Mouse (Mus musculus) limb, embryonic 14.5 days (tissue): ENCODE measurements around the gene Cenpb. TPM values are rescaled to one million over a fixed set of nuclear protein-coding genes. Genes with fewer than 3 reads are reported as not detected.

ENCODE experiments used
- ATAC-seq: fragments of 200-750 bp; cut with Nextera tagmentation; 2 replicates; pipeline ENCODE4 v1.8.0; 2017; ENCODE audit warnings: low read depth, moderate number of reproducible peaks, moderate TSS enrichment; ENCODE audit not compliant: low FRiP score
- DNase-seq: peaks from one replicate; pipeline ENCODE4 v3.0.0-alpha.2; 2015; ENCODE audit warnings: low spot score
- H3K27ac ChIP-seq: fragments of 300-500 bp; sonication (generic); replicated peaks from 2 replicates; pipeline ENCODE4 v1.5.1; 2014; ENCODE audit warnings: low read depth, mild to moderate bottlenecking, low read length, moderate library complexity, mixed read lengths
- H3K27me3 ChIP-seq: fragments of 300-500 bp; sonication (generic); 2 replicates; pipeline ENCODE4 v1.6.1; 2014; ENCODE audit warnings: low read length, mixed read lengths; ENCODE audit not compliant: control insufficient read depth, insufficient read depth
- H3K36me3 ChIP-seq: fragments of 300-500 bp; sonication (generic); 2 replicates; pipeline ENCODE4 v1.6.1; 2014; ENCODE audit warnings: mild to moderate bottlenecking, low read length, moderate library complexity, mixed read lengths; ENCODE audit not compliant: control insufficient read depth, insufficient read depth
- H3K4me1 ChIP-seq: fragments of 300-500 bp; sonication (generic); 2 replicates; pipeline ENCODE4 v1.6.1; 2014; ENCODE audit warnings: antibody characterized with exemption, low read length, mixed read lengths; ENCODE audit not compliant: control insufficient read depth, insufficient read depth
- H3K4me2 ChIP-seq: fragments of 300-500 bp; sonication (generic); replicated peaks from 2 replicates; pipeline ENCODE4 v1.6.1; 2014; ENCODE audit warnings: low read depth, mild to moderate bottlenecking, low read length, moderate library complexity; ENCODE audit not compliant: severe bottlenecking
- H3K4me3 ChIP-seq: fragments of 300-500 bp; sonication (generic); replicated peaks from 2 replicates; pipeline ENCODE4 v1.5.1; 2014; ENCODE audit warnings: low read length
- H3K9ac ChIP-seq: fragments of 300-500 bp; sonication (generic); 2 replicates; pipeline ENCODE4 v1.6.1; 2014; ENCODE audit warnings: mild to moderate bottlenecking, low read depth, low read length, moderate library complexity; ENCODE audit not compliant: severe bottlenecking
- H3K9me3 ChIP-seq: fragments of 300-500 bp; sonication (generic); 2 replicates; pipeline ENCODE4 v1.6.1; 2016; ENCODE audit warnings: low read length; ENCODE audit not compliant: control insufficient read depth
- POLR2A ChIP-seq: fragments of 200-500 bp; IDR thresholded peaks from 2 replicates; pipeline ENCODE4 v1.8.0; 2012; ENCODE audit warnings: inconsistent platforms, mild to moderate bottlenecking, moderate library complexity, borderline replicate concordance; ENCODE audit not compliant: insufficient read depth, insufficient read length; ENCODE audit errors: extremely low read depth
- WGBS: fragments of 180-500 bp; shearing (Covaris S2); extraction: QIAGEN DNeasy Blood & Tissue Kit; methylation state at CpG from one replicate; pipeline ENCODE4 v1.1.7; 2014; 5-methylcytosine and 5-hydroxymethylcytosine counted together
- polyA plus RNA-seq, 2 experiments: library from polyadenylated mRNA; depleted of rRNA in 1 of 2; stranded (reverse) in 1 of 2; unstranded in 1 of 2; fragments of >200 nt; fragmentation: Nextera tagmentation in 1 of 2; extraction: Ambion mirVana in 1 of 2; gene quantifications; 2 replicates each; pipeline versions ENCODE4 v1.2.1 to v1.2.3; 2012 to 2014

Gene Cenpb
- polyA plus RNA-seq, 2 experiments, result 9.2 to 48.3 TPM

DNA sequence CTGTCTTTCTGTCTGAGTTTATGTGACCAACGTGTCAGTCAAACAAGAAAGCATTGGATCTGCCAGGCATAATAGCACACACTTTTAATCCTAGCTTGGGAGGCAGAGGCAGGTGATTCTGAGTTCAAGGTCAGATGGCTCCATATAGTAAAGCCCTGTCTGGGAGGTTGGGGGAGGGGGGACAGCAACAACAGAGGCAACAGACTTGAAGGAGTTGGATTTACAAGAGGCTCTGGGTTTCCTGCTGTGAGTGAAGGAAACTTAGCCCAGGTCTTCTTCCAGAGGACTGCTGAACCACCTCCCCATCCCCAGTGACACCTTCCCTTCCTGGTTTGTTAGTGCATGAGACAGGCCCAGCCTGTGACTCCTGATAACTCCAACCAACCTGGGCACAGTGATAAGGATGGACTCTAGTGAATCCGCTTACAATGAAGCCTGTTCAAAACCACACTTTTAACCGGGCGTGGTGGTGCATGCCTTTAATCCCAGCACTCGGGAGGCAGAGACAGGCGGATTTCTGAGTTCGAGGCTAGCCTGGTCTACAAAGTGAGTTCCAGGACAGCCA is 27.6 kb downstream of the Cenpb start:
- 94% methylated on average over 7 of the region's 7 CpGs for WGBS
- H3K4me2 ChIP-seq, result no peak overlapping the region
- no peaks in the 10 kb centered on the region for H3K9me3 ChIP-seq
- H3K27ac ChIP-seq, result no peak overlapping the region
- no peak overlapping the region for H3K4me3 ChIP-seq
- TF ChIP-seq POLR2A, result no peak
- H3K9ac ChIP-seq, result no peak overlapping the region
- H3K36me3 ChIP-seq, result peaks cover 50% of the 10 kb centered on the region
- DNase-seq (no peak), ATAC-seq (no peak)
- no peaks in the 10 kb centered on the region for H3K27me3 ChIP-seq
- no peaks in the 10 kb centered on the region for H3K4me1 ChIP-seq

DNA sequence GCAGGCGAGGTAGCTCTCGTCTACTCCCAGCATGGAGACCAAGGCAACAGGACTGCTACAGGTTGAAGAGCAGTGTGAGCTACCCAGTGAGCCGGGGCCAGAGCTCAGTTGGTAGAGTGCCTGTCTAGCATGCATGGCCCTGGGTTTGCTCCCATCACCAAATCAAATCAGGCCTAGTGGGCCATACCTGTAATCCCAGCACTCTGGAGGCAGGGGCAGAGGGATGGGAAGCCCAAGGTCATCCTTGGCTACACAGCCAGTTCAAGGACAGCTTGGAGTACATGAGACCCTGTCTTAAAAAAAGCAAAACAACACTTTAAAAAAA is 30.7 kb downstream of the Cenpb start:
- Histone ChIP-seq H3K27me3 (no peaks in the 10 kb centered on the region), H3K9ac (no peak overlapping the region), H3K4me3 (no peak overlapping the region), H3K4me1 (no peaks in the 10 kb centered on the region), H3K36me3 (peaks cover 79% of the 10 kb centered on the region), H3K4me2 (no peak overlapping the region), H3K9me3 (no peaks in the 10 kb centered on the region), H3K27ac (no peak overlapping the region)
- no peak for TF ChIP-seq POLR2A
- ATAC-seq, result no peak
- DNase-seq, result no peak
- 93% methylated on average over 3 of the region's 3 CpGs for WGBS

DNA sequence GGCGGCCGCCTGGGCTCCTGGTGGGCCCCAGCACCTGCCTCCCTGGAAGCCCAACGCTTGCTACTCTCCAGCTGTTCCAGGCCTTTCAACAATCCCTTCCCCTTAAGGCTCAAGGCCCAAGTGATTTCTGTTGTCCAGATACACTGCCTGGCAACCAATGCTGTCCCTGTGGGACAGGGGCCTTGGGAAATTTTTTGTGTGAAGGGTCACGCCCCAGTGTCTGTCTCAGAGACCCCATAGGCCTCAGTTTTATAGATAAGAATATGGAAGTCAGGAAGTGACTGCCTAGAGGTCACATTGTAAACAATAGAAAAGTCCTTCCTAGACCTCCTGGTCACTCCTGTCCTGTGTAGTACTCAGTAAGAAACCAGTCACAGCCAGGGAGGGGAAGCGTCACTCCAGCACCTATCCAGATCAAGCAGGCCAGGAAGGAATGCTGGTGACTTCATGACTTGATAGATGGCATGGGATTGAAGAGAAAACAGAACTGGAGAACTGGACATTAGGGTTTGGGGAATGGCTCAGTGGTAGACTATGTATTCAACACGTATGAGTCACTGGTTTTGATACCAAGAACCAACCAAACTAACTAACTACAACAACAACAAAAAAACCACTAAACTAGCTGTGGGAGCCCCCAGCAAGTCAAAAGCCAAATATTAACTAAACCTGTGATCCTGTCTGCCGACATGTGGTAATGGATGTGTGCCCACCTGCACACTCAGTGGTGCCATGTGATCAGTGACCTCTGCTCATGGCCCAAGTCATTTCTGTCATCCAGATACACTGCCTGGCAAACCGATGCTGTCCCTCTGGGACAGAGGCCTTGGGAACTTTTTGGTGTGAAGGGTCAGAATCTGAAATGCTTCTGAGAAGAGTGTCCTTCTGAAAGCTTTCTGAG is 31.3 kb downstream of the Cenpb start:
- 84% methylated on average over 6 of the region's 8 CpGs for WGBS
- Histone ChIP-seq H3K4me3 (no peak overlapping the region), H3K27ac (no peak overlapping the region), H3K9ac (no peak overlapping the region), H3K4me1 (no peaks in the 10 kb centered on the region), H3K4me2 (no peak overlapping the region), H3K36me3 (peaks cover 83% of the 10 kb centered on the region), H3K27me3 (no peaks in the 10 kb centered on the region), H3K9me3 (no peaks in the 10 kb centered on the region)
- DNase-seq, result no peak
- no peak for ATAC-seq
- no peak for TF ChIP-seq POLR2A

DNA sequence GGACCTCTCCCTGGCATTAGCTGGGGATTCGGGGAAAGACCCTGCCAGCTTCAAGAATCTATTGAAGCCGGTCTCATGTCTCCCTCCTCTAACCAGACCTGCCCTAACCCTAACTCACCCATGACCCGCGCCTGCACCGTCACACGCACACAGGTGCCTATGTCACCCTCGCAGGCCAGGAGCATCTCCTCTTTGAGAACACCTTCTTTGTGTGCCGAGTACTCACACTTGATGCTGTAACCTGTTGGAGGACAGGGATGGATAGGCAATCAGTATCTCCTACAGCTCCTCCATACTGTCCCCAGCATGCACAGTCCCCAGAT is 32.9 kb downstream of the Cenpb start:
- Histone ChIP-seq H3K4me3 (no peak overlapping the region), H3K27me3 (no peaks in the 10 kb centered on the region), H3K4me1 (no peaks in the 10 kb centered on the region), H3K36me3 (peaks cover 86% of the 10 kb centered on the region), H3K4me2 (no peak overlapping the region), H3K27ac (no peak overlapping the region), H3K9ac (no peak overlapping the region), H3K9me3 (no peaks in the 10 kb centered on the region)
- no peak for TF ChIP-seq POLR2A
- DNase-seq (no peak), ATAC-seq (no peak)
- WGBS, result 90% methylated on average over 8 of the region's 8 CpGs

DNA sequence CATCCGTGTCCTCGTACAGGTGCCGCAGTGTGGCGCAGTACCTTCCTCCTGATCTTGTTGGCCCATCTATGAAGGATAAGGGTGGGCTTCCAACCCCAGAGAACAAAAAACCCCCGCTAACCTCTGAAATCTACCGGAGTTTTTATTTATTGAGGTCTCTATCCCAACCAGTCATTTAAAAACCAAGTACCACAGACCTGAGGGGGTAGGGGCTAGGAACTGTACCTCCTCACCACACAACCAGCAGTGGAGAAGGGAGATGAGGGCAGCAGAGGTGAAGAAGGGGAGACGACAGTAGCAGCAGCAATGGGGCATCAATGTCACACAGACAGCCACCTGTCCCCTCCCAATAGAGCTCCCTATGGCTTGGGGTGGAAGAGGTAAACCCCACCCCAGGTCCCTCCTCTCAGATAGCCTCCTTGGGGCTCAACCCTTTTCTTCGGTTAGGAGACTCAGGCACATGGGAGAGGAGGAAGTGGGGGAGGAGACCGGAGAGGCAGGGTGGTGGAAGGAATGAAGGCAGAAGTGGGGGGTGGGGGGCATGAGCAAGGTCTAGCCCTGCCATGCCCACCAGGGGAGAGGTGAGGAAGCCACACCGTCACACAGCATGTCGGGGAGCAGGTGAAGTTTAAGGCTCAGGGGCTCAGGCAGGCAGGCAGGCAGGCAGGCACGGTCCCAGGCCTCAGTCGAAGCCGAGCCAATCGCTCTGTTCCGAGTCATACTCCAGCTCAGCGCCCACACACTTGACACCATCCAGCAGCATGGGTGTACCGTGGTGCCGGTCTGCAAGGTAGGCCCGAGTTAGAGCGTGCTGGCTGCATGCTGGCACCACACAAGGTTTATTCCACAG is 33.4 kb downstream of the Cenpb start:
- H3K36me3 ChIP-seq, result peaks cover 89% of the 10 kb centered on the region
- no peaks in the 10 kb centered on the region for H3K27me3 ChIP-seq
- no peak overlapping the region for H3K9ac ChIP-seq
- H3K4me1 ChIP-seq, result no peaks in the 10 kb centered on the region
- 83% methylated on average over 21 of the region's 21 CpGs for WGBS
- no peak for DNase-seq
- H3K4me3 ChIP-seq, result no peak overlapping the region
- no peak overlapping the region for H3K4me2 ChIP-seq
- no peaks in the 10 kb centered on the region for H3K9me3 ChIP-seq
- TF ChIP-seq POLR2A, result no peak
- H3K27ac ChIP-seq, result no peak overlapping the region
- no peak for ATAC-seq
